Mouse (Mus musculus) liver, embryonic 16.5 days (tissue): ENCODE data around the gene Ubqln4. TPM values are rescaled to one million over a fixed set of nuclear protein-coding genes. Genes with fewer than 3 reads are reported as not detected.
A peak's percentile ranks its signal among the peaks of the same experiment; 100 is the strongest.
"Not testable (repeated sequence)": the region's sequence is repeated elsewhere in the genome, so short reads cannot be mapped to it uniquely, and the experiment has no call there.

ENCODE experiments used
- ATAC-seq: fragments of 200-750 bp; cut with Nextera tagmentation; 2 replicates; pipeline ENCODE4 v1.8.0; 2017; ENCODE audit warnings: low read depth, mild to moderate bottlenecking, moderate number of reproducible peaks, moderate library complexity
- H3K27ac ChIP-seq: fragments of 300-500 bp; sonication (generic); 2 replicates; pipeline ENCODE4 v1.5.1; 2014; ENCODE audit warnings: mild to moderate bottlenecking, low read length
- H3K27me3 ChIP-seq: fragments of 300-500 bp; sonication (generic); 2 replicates; pipeline ENCODE4 v1.6.1; 2014; ENCODE audit warnings: low read depth, low read length, mixed read lengths; ENCODE audit not compliant: control insufficient read depth, insufficient read depth
- H3K36me3 ChIP-seq: fragments of 300-500 bp; sonication (generic); 2 replicates; pipeline ENCODE4 v1.6.1; 2014; ENCODE audit warnings: mild to moderate bottlenecking; ENCODE audit not compliant: control insufficient read depth, insufficient read depth
- H3K4me1 ChIP-seq: fragments of 300-500 bp; sonication (generic); 2 replicates; pipeline ENCODE4 v1.6.1; 2014; ENCODE audit warnings: low read depth, low read length, mixed read lengths; ENCODE audit not compliant: control insufficient read depth
- H3K4me2 ChIP-seq: fragments of 300-500 bp; sonication (generic); 2 replicates; pipeline ENCODE4 v1.6.1; 2014; ENCODE audit warnings: low read depth, low read length, mixed read lengths
- H3K4me3 ChIP-seq: fragments of 300-500 bp; sonication (generic); 2 replicates; pipeline ENCODE4 v1.5.1; 2014; ENCODE audit warnings: low read depth, mild to moderate bottlenecking, low read length
- H3K9ac ChIP-seq: fragments of 300-500 bp; sonication (generic); 2 replicates; pipeline ENCODE4 v1.6.1; 2014; ENCODE audit warnings: low read depth, low read length
- H3K9me3 ChIP-seq: fragments of 300-500 bp; sonication (generic); replicated peaks from 2 replicates; pipeline ENCODE4 v1.6.1; 2016; ENCODE audit warnings: low read length; ENCODE audit not compliant: control insufficient read depth
- WGBS: fragments of 180-500 bp; shearing (Covaris S2); extraction: QIAGEN DNeasy Blood & Tissue Kit; methylation state at CpG from one replicate; pipeline ENCODE4 v1.1.7; 2014; ENCODE audit not compliant: insufficient replicate concordance; 5-methylcytosine and 5-hydroxymethylcytosine counted together
- polyA plus RNA-seq: library from polyadenylated mRNA; unstranded; fragments of >200 nt; fragmentation: Nextera tagmentation; extraction: Ambion mirVana; gene quantifications from 2 replicates; pipeline ENCODE4 v1.2.1, GENCODE M21; 2015

Ubqln4 gene
- polyA plus RNA-seq, 1 experiment from 2014 or later, result 16.4 TPM

GRCm38 (mm10) chr3:88592942-88593576 is 39.5 kb downstream of the Ubqln4 start:
- peaks cover 11% of the 10 kb centered on the region for H3K4me1 ChIP-seq
- H3K27ac ChIP-seq, result no peak overlapping the region
- no peaks in the 10 kb centered on the region for H3K9me3 ChIP-seq
- H3K27me3 ChIP-seq, result no peaks in the 10 kb centered on the region
- no peak overlapping the region for H3K9ac ChIP-seq
- 0 out of 2 replicates have a peak overlapping the region, but pooled peaks have one; percentile 18 for H3K4me3 ChIP-seq
- WGBS, result 30% methylated on average over 10 of the region's 10 CpGs
- peaks cover 2% of the 10 kb centered on the region for H3K36me3 ChIP-seq
- H3K4me2 ChIP-seq, result peak overlapping the region; percentile 40
- ATAC-seq, result peak; percentile 39; the same call in 1 of the 2 replicates

- 55% methylated on average over 10 of the region's 10 CpGs for WGBS
- no peaks in the 10 kb centered on the region for H3K27me3 ChIP-seq
- no peaks in the 10 kb centered on the region for H3K9me3 ChIP-seq
- H3K4me3 ChIP-seq, result no peak overlapping the region
- H3K4me1 ChIP-seq, result peaks cover 11% of the 10 kb centered on the region
- H3K36me3 ChIP-seq, result no peaks in the 10 kb centered on the region
- no peak for ATAC-seq
- no peak overlapping the region for H3K4me2 ChIP-seq
- H3K9ac ChIP-seq, result no peak overlapping the region
- H3K27ac ChIP-seq, result no peak overlapping the region
Measured at GRCm38 (mm10) chr3:88593893-88594580, 40.5 kb downstream of the Ubqln4 start.

GRCm38 (mm10) chr3:88596547-88596946 is 43.0 kb downstream of the Ubqln4 start:
- H3K27ac ChIP-seq, ATAC-seq, H3K4me3 ChIP-seq, H3K4me2 ChIP-seq, H3K36me3 ChIP-seq, H3K9ac ChIP-seq, H3K9me3 ChIP-seq, H3K27me3 ChIP-seq: not testable (repeated sequence)
- WGBS, result 64% methylated on average over 4 of the region's 4 CpGs
- H3K4me1 ChIP-seq, result peaks cover 11% of the 10 kb centered on the region

GRCm38 (mm10) chr3:88602466-88602865 is 48.9 kb downstream of the Ubqln4 start:
- Histone ChIP-seq H3K4me3 (no peak overlapping the region), H3K27ac (no peak overlapping the region), H3K27me3 (no peaks in the 10 kb centered on the region), H3K9me3 (no peaks in the 10 kb centered on the region), H3K9ac (no peak overlapping the region), H3K4me2 (no peak overlapping the region), H3K36me3 (no peaks in the 10 kb centered on the region), H3K4me1 (peaks cover 5% of the 10 kb centered on the region)
- 65% methylated on average over 4 of the region's 4 CpGs for WGBS
- ATAC-seq, result no peak

- WGBS, result 11% methylated on average over 6 of the region's 6 CpGs
- 0 out of 2 replicates have a peak overlapping the region, but pooled peaks have one; percentile 4 for H3K27ac ChIP-seq
- no peak overlapping the region for H3K9ac ChIP-seq
- H3K4me3 ChIP-seq, result no peak overlapping the region
- H3K36me3 ChIP-seq, result no peaks in the 10 kb centered on the region
- H3K4me1 ChIP-seq, result peaks cover 7% of the 10 kb centered on the region
- no peaks in the 10 kb centered on the region for H3K9me3 ChIP-seq
- H3K27me3 ChIP-seq, result no peaks in the 10 kb centered on the region
- no peak overlapping the region for H3K4me2 ChIP-seq
- peak; percentile 67 for ATAC-seq
Measured at GRCm38 (mm10) chr3:88603714-88604161, 50.2 kb downstream of the Ubqln4 start.

GRCm38 (mm10) chr3:88604863-88605262 is 51.3 kb downstream of the Ubqln4 start:
- H3K27ac ChIP-seq, result no peak overlapping the region
- WGBS, result 70% methylated on average over 7 of the region's 7 CpGs

GRCm38 (mm10) chr3:88605666-88606065 is 52.1 kb downstream of the Ubqln4 start, which contains the start of gene Arhgef2:
Gene Arhgef2, plus strand, starts transcription at chr3:88605966.
- H3K27ac ChIP-seq, H3K9me3 ChIP-seq, ATAC-seq, H3K4me1 ChIP-seq, H3K27me3 ChIP-seq, H3K9ac ChIP-seq, H3K36me3 ChIP-seq, H3K4me3 ChIP-seq, H3K4me2 ChIP-seq: not testable (repeated sequence)
- 75% methylated on average over 2 of the region's 2 CpGs for WGBS

More at GRCm38 (mm10) chr3:88604863-88605262, 51.3 kb downstream of the Ubqln4 start:
- ATAC-seq, result no peak
- Histone ChIP-seq H3K9me3 (no peaks in the 10 kb centered on the region), H3K27me3 (no peaks in the 10 kb centered on the region), H3K4me3 (no peak overlapping the region), H3K9ac (no peak overlapping the region), H3K36me3 (no peaks in the 10 kb centered on the region), H3K4me1 (peaks cover 7% of the 10 kb centered on the region), H3K4me2 (no peak overlapping the region)

GRCm38 (mm10) chr3:88607065-88607757 is 53.7 kb downstream of the Ubqln4 start:
- Histone ChIP-seq H3K4me1 (peaks cover 7% of the 10 kb centered on the region), H3K9me3 (no peaks in the 10 kb centered on the region), H3K4me2 (peak overlapping the region; percentile 34), H3K27ac (no peak overlapping the region), H3K4me3 (peak overlapping the region; percentile 10; the same call in 1 of the 2 replicates), H3K36me3 (no peaks in the 10 kb centered on the region), H3K27me3 (no peaks in the 10 kb centered on the region), H3K9ac (no peak overlapping the region)
- peak; percentile 67 for ATAC-seq
- WGBS, result under 1% methylated on average over 20 of the region's 20 CpGs
